Mouse (Mus musculus) lung, postnatal 0 days (tissue): ENCODE measurements around the gene Igf2bp2.

ENCODE experiments used
- CTCF ChIP-seq: IDR thresholded peaks from 2 replicates; pipeline ENCODE4 v1.5.1; 2016; ENCODE audit warnings: antibody characterized with exemption, mild to moderate bottlenecking
- EP300 ChIP-seq: IDR thresholded peaks from 2 replicates; pipeline ENCODE4 v1.6.1; 2016; ENCODE audit warnings: antibody characterized with exemption, mild to moderate bottlenecking, control low read depth

GRCm38 (mm10) chr16:22075067-22075466 lies 88.0 kb downstream of the Igf2bp2 start:
- no peak for TF ChIP-seq CTCF
- TF ChIP-seq EP300, result no peak
